In the genomic region with DNA sequence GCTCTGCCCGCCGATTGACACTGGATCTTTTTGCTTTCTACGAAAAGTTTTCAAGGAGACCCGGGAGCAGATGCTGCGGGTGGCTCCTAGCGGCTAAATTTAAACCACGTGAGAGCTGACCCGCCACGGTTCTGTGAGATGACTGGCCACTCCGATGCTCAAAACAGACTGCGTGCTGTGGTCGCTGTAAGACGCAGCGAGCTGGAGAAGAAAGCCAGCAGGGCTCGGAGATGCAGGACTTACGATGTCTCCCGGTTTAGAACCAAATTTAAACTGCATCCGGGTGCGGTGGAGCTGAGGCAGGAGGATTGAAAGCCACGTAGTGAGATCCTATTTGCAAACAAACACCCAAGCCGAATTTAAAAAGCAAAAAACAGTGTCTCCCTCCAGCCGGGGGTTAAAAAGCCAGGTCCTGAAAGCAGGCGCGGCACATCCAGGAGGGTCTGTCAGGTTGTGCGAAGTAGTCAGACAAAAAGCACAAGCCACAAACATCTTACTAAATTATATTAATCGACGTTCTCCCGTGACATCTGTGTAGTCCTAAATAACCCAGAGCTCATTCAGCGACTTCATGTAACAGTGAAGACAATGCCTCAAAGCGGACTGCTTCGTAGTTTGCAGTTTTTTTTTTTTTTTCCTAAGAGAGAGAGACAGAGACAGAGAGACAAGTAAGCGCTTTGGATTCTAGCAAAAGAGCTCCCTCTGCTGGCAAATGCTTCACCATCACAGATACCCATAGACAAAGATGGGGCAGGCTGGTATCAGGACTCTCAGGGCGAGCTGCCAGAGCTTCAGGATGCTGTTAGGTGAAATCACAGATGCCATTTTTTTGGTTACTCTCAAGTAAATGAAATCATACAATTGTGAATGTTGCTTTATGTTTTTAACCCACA, we compare ENCODE assay signal across 8 mouse cellular contexts.
DNase-seq lines count a peak whose midpoint lies in the region; ATAC-seq lines count a peak whose summit lies in the region.

No protein-coding gene starts in this region.

- H3K27me3 ChIP-seq in intestine, embryonic 16.5 days (replicated peaks; ENCODE audit: control insufficient read depth, insufficient read depth, low read length), result no peaks in the 10 kb centered on the region

- no peaks in the 10 kb centered on the region for H3K9me3 ChIP-seq in intestine, embryonic 16.5 days (ENCODE audit: control insufficient read depth, low read length)

- H3K4me2 ChIP-seq in intestine, embryonic 16.5 days (ENCODE audit: low read depth, low read length), result peak overlapping the region; percentile 95

- peak overlapping the region; percentile 69 for H3K9ac ChIP-seq in intestine, embryonic 16.5 days (ENCODE audit: low read depth, low read length)

- no peaks in the 10 kb centered on the region for H3K36me3 ChIP-seq in intestine, embryonic 16.5 days (ENCODE audit: control insufficient read depth, insufficient read depth, low read length)

- peaks cover 19% of the 10 kb centered on the region for H3K4me1 ChIP-seq in intestine, embryonic 16.5 days (ENCODE audit: control insufficient read depth, insufficient read depth, low read length)

- peak overlapping the region; percentile 88 for H3K27ac ChIP-seq in intestine, embryonic 16.5 days (ENCODE audit: low read length)

- H3K4me3 ChIP-seq in intestine, embryonic 16.5 days (ENCODE audit: low read length), result peak overlapping the region; percentile 55

- intact Hi-C loops in left cerebral cortex, postnatal 25 days (cut with DNase I), result loop anchor here (1.0 to 5.0 kb wide), 4 partner anchors 35 to 254 kb away; no protein-coding TSS in a partner anchor

- DNase-seq in adrenal gland, postnatal 14 days, result peak; percentile 91
- peak; percentile 80 for DNase-seq in embryo, embryonic 9.5 days (ENCODE audit: extremely low spot score)
- peak; percentile 59 to 82 for DNase-seq in gastrocnemius, postnatal 4 days (ENCODE audit: low spot score in 2 of 2)
- peak; percentile 88 to 96 for DNase-seq in left cerebral cortex, postnatal 25 days (ENCODE audit: low spot score in 2 of 2)
- DNase-seq in mesoderm, embryonic 11.5 days (ENCODE audit: low read depth, low spot score), result peak; percentile 91
- DNase-seq in right cerebral cortex, postnatal 25 days, result peak; percentile 77
- DNase-seq in yolk sac, embryonic 10.5 days (ENCODE audit: low spot score), result peak; percentile 83

- whole genome bisulfite sequencing in intestine, embryonic 16.5 days, result under 1% methylated on average over 33 of the region's 33 CpGs

- ATAC-seq in intestine, embryonic 16.5 days, result peak; percentile 22

Comparison
In these comparisons a context has a peak if more than half of its experiments do, and no peak if none do; other contexts are left out.
1. Peak in every context shown above with its lines: DNase-seq, ATAC-seq, H3K4me3 ChIP-seq and H3K27ac ChIP-seq.